Mouse (Mus musculus): ENCODE results near the gene Pld3.
A peak's percentile ranks its signal among the peaks of the same experiment; 100 is the strongest.

The Pld3 gene

GRCm38 (mm10) chr7:27552931-27553513 lies at the start of gene Pld3, which contains the start of gene 2310022A10Rik:
TSS of gene Pld3 (minus strand) at chr7:27553218.
TSS of gene 2310022A10Rik (plus strand) at chr7:27553233.
- DNase-seq (ENCODE audit: extremely low read depth, low read depth), result peak; percentile 93

- no peak for DNase-seq (ENCODE audit: extremely low read depth, low read depth)
Measured at GRCm38 (mm10) chr7:27602161-27602560, 49.1 kb upstream of the Pld3 start.

DNA sequence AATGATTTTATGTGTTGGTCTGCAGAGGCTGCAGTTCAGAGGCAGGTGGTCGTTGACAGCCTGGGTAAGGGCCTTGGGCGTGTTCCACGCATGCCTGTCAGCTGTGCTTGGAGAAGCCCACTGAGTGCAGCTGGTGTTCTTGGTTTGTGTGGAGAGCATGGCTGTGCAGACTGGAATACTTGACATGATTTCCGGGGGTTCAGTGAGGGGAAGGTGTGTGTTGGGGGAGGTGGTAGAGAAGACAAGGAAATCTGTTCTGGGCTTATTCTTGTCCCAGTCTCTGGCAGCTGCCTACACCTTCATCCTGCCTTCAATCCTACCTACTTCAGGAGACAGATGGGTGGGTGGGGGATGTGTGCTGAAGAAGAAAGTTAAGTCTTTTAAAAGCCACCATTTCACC lies 48.6 kb upstream of the Pld3 start:
- DNase-seq (ENCODE audit: extremely low read depth, low read depth), result no peak

- no peak for DNase-seq (ENCODE audit: extremely low read depth, low read depth)
Measured at GRCm38 (mm10) chr7:27598053-27598452, 45.0 kb upstream of the Pld3 start.

GRCm38 (mm10) chr7:27596586-27597503 lies 43.8 kb upstream of the Pld3 start:
- DNase-seq (ENCODE audit: extremely low read depth, low read depth), result no peak

GRCm38 (mm10) chr7:27592934-27593645 lies 40.1 kb upstream of the Pld3 start:
- DNase-seq (ENCODE audit: extremely low read depth, low read depth), result no peak

DNA sequence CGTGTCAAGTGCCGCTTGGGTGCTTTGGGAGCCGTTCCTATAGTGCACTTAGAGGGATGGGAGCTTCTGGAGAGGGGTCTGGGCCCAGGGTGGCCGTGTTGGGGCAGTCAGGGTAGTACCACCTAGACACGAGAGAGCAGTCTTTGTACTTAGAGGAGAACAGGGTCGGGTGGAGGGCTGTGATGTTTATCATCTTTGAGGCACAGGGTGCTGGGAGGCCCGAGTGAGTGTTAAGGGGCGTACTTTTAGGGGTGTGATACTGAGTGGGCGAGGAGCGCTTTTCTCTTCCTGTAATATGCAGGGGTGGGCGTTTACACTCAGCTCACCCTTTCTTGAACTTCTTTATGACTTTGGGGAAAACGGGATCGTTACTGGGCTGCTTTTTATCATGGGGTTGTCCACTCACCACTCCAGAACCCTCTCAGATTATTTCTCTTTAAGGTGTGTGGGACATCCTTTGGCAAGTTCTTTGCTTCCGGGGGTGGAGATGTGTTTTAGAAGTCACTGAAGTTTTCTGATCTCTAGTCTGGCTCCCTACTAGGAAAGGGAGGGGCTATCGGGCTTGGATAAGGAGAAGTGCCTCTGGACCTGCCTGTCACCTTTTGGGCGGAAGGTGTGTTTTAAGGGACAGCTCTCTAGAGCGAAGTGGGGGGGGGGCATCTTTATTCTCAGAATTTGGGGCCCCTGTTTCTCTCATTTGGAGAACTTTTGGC lies 39.4 kb upstream of the Pld3 start:
- peak; percentile 81 for DNase-seq (ENCODE audit: extremely low read depth, low read depth)

- peak; percentile 96 for DNase-seq (ENCODE audit: extremely low read depth, low read depth)
Measured at GRCm38 (mm10) chr7:27591266-27592216, 38.5 kb upstream of the Pld3 start, which contains the start of gene Akt2. TSS of gene Akt2 (plus strand) at chr7:27591552.

DNA sequence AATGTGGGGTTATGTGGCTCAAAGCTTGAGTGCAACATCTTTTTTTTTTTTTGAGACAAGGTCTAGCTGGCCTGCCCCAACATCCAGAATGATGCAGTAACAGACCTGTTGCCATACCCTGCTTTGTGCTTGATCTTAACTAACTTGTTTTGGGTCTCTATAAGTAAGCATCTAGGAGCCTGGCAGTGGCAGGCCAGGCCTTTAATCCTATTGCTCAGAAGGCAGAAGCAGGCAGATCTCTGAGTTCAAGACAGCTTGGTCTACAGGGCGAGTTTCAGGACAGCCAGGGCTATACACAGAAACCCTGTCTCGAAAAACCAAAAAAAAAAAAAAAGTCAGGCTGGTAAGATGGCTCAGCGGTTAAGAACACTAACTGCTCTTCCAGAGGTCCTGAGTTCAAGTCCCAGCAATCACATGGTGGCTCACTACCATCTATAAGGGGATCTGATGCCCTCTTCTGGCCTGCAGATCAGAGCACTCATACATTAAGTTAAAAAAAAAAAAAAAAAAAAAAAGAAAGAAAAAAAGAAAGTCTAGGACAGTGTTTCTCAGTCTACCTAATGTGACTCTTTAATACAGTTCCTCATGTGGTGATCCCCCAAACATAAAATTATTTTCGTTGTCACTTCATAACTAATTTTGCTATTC lies 37.7 kb upstream of the Pld3 start:
- no peak for DNase-seq (ENCODE audit: extremely low read depth, low read depth)

- DNase-seq (ENCODE audit: extremely low read depth, low read depth), result no peak
Measured at GRCm38 (mm10) chr7:27590088-27590487, 37.1 kb upstream of the Pld3 start.

- peak; percentile 15 for DNase-seq (ENCODE audit: extremely low read depth, low read depth)
Measured at GRCm38 (mm10) chr7:27587741-27588140, 34.7 kb upstream of the Pld3 start.

- no peak for DNase-seq (ENCODE audit: extremely low read depth, low read depth)
Measured at GRCm38 (mm10) chr7:27586861-27587260, 33.8 kb upstream of the Pld3 start.

- no peak for DNase-seq (ENCODE audit: extremely low read depth, low read depth)
Measured at GRCm38 (mm10) chr7:27580380-27581174, 27.6 kb upstream of the Pld3 start.

GRCm38 (mm10) chr7:27578465-27578864 lies 25.4 kb upstream of the Pld3 start:
- no peak for DNase-seq (ENCODE audit: extremely low read depth, low read depth)

- DNase-seq (ENCODE audit: extremely low read depth, low read depth), result no peak
Measured at GRCm38 (mm10) chr7:27577589-27577988, 24.6 kb upstream of the Pld3 start.

DNA sequence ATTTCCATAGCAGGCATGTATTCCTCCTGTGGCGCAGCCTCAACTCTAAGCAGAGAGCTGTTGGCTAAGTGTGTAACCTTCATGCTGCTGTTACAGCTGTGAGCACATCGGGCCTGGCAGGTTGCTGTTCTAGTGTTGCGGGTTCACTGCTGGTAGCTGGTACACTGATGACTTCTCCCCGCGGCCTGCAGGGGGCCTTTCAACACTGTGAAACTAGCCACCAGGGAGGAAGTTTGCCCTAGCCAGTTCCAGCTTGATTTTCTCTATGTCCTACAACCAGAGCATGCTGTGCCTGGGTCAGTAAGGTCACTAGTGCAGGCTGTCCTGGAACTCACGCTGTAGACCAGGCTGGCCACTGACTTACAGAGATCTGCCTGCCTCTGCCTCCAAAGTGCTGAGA lies 23.9 kb upstream of the Pld3 start:
- no peak for DNase-seq (ENCODE audit: extremely low read depth, low read depth)

DNA sequence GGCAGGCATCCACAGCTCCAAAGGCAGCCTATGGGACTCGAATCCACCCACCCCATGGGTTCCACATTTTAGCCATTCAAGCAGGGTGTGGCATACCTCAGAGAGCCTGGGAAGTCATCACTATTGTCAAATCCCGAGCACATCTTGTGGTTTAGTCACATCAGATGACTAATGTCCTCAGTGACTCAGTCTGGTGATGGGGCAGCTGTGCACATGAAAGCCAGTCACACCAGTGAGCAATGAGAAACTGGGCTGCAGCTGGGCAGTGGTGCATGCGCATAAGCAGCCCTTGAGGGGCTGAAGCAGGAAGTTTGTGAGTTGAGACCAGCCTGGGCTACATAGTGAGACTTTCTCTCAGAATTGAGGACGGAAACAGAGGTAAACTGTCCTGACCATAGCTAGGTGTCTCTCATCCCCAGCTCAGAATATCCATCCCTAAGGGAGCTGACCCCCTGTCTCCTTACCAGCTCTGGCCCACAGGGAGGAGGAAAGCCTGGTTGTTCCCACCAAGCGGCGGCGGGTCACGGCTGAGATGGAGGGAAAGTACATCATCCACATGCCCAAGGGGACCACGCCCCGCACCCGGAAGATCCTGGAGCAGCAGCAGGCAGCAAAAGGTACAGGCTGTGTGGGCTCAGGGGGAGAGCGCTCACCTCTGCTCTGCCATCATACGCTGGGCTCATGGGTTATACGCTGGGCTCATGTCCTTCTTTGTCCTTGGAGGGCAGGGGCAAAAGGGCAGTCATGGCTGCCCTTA lies 21.3 kb upstream of the Pld3 start:
- DNase-seq (ENCODE audit: extremely low read depth, low read depth), result no peak

GRCm38 (mm10) chr7:27572133-27572532 lies 19.1 kb upstream of the Pld3 start:
- no peak for DNase-seq (ENCODE audit: extremely low read depth, low read depth)
